Mouse (Mus musculus): ENCODE results near the gene Hs6st1. TPM values are rescaled to one million over a fixed set of nuclear protein-coding genes. Genes with fewer than 3 reads are reported as not detected.
"Not testable (repeated sequence)": the region's sequence is repeated elsewhere in the genome, so short reads cannot be mapped to it uniquely, and the experiment has no call there.

Hs6st1 gene
- polyA plus RNA-seq (2015; fragmentation: Nextera tagmentation; extraction: Ambion mirVana), result 4.6 and 6.1 TPM in 2 replicates

DNA sequence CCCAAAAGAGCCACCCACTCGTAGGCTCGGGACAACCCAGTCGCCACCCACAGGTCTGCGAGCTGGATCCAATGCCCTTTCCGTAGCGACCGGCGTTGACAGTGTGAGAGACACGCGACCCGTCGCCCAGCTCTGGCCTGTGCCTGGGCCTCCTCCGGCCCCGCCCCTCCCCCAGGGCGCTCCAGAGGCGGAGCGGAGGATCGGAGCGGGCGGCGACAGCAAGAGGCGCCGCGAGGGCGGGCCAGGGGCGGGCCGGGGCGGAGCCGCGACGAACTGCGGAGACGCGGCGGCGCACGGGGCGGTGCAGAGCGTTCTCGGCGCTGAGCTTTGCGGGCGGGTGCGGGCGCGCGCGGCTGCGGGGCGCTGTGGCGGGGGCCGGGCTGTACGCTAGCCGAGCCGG lies at the start of gene Hs6st1:
Hs6st1 (plus strand) TSS at position 325 of the 400 bp plus-strand sequence.
- Histone ChIP-seq H3K36me3 (peaks cover 30% of the 10 kb centered on the region), H3K4me1 (replicated peaks) (peaks cover 87% of the 10 kb centered on the region), H3K27me3 (no peaks in the 10 kb centered on the region), H3K27ac (peak within 1 kb of the TSS; percentile 90), H3K4me3 (replicated peaks) (peak within 1 kb of the TSS; percentile 97), H3K9me3 (replicated peaks) (no peaks in the 10 kb centered on the region), H3K4me2 (peak within 1 kb of the TSS; percentile 86), H3K9ac (peak within 1 kb of the TSS; percentile 99)
- WGBS (ENCODE audit: insufficient replicate concordance), result 1% methylated on average over 47 of the region's 55 CpGs
- ATAC-seq (ENCODE audit: low read depth), result peak; percentile 90
- peak; percentile 92 for DNase-seq

DNA sequence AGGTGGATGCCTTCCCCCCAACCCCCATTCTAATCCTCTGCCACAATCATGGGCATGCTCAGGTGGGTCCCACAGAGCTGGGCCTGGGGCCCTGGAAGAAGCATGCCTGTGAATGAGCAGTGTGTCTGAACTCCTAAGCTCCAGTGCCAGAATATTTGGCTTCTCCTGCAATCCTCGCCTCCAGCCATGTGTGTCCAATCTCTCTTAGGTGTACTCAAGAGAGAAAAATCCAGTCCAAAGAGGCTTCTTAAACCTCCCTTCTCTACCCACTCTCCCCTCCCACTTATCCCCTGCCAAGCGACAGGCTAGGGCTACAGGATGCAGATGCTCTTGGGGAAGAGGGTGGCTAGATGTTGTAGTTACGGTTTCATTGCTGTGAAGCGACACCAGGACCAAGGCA lies 49.6 kb upstream of the Hs6st1 start:
- H3K27ac ChIP-seq, result no peak overlapping the region
- no peaks in the 10 kb centered on the region; the same call in 1 of the 2 replicates for H3K4me1 ChIP-seq (replicated peaks)
- no peak for DNase-seq
- no peaks in the 10 kb centered on the region for H3K36me3 ChIP-seq
- H3K4me2 ChIP-seq, result no peak overlapping the region
- no peak overlapping the region for H3K9ac ChIP-seq
- no peaks in the 10 kb centered on the region for H3K9me3 ChIP-seq (replicated peaks)
- no peaks in the 10 kb centered on the region for H3K27me3 ChIP-seq
- ATAC-seq (ENCODE audit: low read depth), result no peak
- H3K4me3 ChIP-seq (replicated peaks), result no peak overlapping the region
- WGBS (ENCODE audit: insufficient replicate concordance), result 62% methylated on average over 4 of the region's 4 CpGs

GRCm38 (mm10) chr1:36019161-36019560 lies 49.0 kb upstream of the Hs6st1 start:
- ATAC-seq (ENCODE audit: low read depth) (no peak), DNase-seq (no peak)
- no peaks in the 10 kb centered on the region for H3K27me3 ChIP-seq
- H3K27ac ChIP-seq, result no peak overlapping the region
- H3K4me1 ChIP-seq (replicated peaks), result no peaks in the 10 kb centered on the region
- no peak overlapping the region for H3K4me3 ChIP-seq (replicated peaks)
- H3K9me3 ChIP-seq (replicated peaks), result no peaks in the 10 kb centered on the region
- WGBS (ENCODE audit: insufficient replicate concordance), result 78% methylated on average over 2 of the region's 2 CpGs
- H3K9ac ChIP-seq, result no peak overlapping the region
- no peak overlapping the region for H3K4me2 ChIP-seq
- H3K36me3 ChIP-seq, result no peaks in the 10 kb centered on the region

DNA sequence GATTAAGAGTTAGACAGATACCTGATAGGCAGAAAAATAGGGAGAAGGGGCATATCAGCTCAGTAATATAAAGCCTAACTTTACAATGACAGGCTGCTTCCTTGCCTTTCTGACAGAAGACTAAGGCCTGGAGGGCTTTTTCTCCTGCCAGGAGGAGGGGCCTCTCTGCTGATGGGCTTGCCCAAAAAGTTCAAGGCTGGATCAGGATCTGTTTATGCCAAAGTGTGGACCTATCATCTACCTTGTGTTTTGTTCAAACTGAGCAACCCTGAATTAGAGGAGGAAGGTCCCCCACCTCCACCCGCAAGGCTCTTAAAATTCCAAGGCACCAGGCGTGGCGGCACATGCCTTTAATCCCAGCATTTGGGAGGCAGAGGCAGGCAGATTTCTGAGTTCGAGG lies 47.9 kb upstream of the Hs6st1 start:
- Histone ChIP-seq H3K9ac (no peak overlapping the region), H3K9me3 (replicated peaks) (no peaks in the 10 kb centered on the region), H3K27ac (no peak overlapping the region), H3K27me3 (no peaks in the 10 kb centered on the region), H3K36me3 (no peaks in the 10 kb centered on the region), H3K4me1 (replicated peaks) (no peaks in the 10 kb centered on the region), H3K4me2 (no peak overlapping the region), H3K4me3 (replicated peaks) (no peak overlapping the region)
- ATAC-seq (ENCODE audit: low read depth) (no peak), DNase-seq (no peak)
- WGBS (ENCODE audit: insufficient replicate concordance), result 82% methylated on average over 4 of the region's 4 CpGs

- DNase-seq (no peak), ATAC-seq (ENCODE audit: low read depth) (no peak)
- no peak overlapping the region for H3K9ac ChIP-seq
- H3K4me2 ChIP-seq, result no peak overlapping the region
- WGBS (ENCODE audit: insufficient replicate concordance), result 40% methylated on average over 10 of the region's 10 CpGs
- H3K27ac ChIP-seq, result no peak overlapping the region
- H3K27me3 ChIP-seq, result no peaks in the 10 kb centered on the region
- H3K4me1 ChIP-seq (replicated peaks), result no peaks in the 10 kb centered on the region
- H3K36me3 ChIP-seq, result no peaks in the 10 kb centered on the region
- H3K4me3 ChIP-seq (replicated peaks), result no peak overlapping the region
- H3K9me3 ChIP-seq (replicated peaks), result 0 out of 2 replicates have a peak, but pooled peaks cover 5% of the 10 kb centered on the region
Measured at GRCm38 (mm10) chr1:36030421-36030821, 37.8 kb upstream of the Hs6st1 start.

- ATAC-seq (ENCODE audit: low read depth) (no peak), DNase-seq (no peak)
- no peaks in the 10 kb centered on the region for H3K27me3 ChIP-seq
- 69% methylated on average over 8 of the region's 8 CpGs for WGBS (ENCODE audit: insufficient replicate concordance)
- H3K9me3 ChIP-seq (replicated peaks), result 0 out of 2 replicates have a peak, but pooled peaks cover 5% of the 10 kb centered on the region
- no peak overlapping the region for H3K4me2 ChIP-seq
- H3K4me3 ChIP-seq (replicated peaks), result no peak overlapping the region
- H3K27ac ChIP-seq, result no peak overlapping the region
- no peaks in the 10 kb centered on the region for H3K4me1 ChIP-seq (replicated peaks)
- H3K9ac ChIP-seq, result no peak overlapping the region
- no peaks in the 10 kb centered on the region for H3K36me3 ChIP-seq
Measured at GRCm38 (mm10) chr1:36038769-36039168, 29.4 kb upstream of the Hs6st1 start.

- whole genome bisulfite sequencing (ENCODE audit: insufficient replicate concordance), result 63% methylated on average over 3 of the region's 3 CpGs
- Histone ChIP-seq H3K4me1 (replicated peaks) (no peaks in the 10 kb centered on the region), H3K9me3 (replicated peaks) (0 out of 2 replicates have a peak, but pooled peaks cover 6% of the 10 kb centered on the region), H3K36me3 (no peaks in the 10 kb centered on the region), H3K9ac (no peak overlapping the region), H3K27ac (no peak overlapping the region), H3K27me3 (no peaks in the 10 kb centered on the region), H3K4me2 (no peak overlapping the region), H3K4me3 (replicated peaks) (no peak overlapping the region)
- DNase-seq (no peak), ATAC-seq (ENCODE audit: low read depth) (no peak)
Measured at GRCm38 (mm10) chr1:36042072-36042471, 26.1 kb upstream of the Hs6st1 start.

- not testable (repeated sequence) for DNase-seq; H3K27me3 ChIP-seq; H3K4me2 ChIP-seq; H3K9me3 ChIP-seq (replicated peaks); H3K36me3 ChIP-seq; H3K9ac ChIP-seq; ATAC-seq (ENCODE audit: low read depth); H3K4me1 ChIP-seq (replicated peaks); H3K27ac ChIP-seq; H3K4me3 ChIP-seq (replicated peaks)
- 70% methylated on average over 5 of the region's 5 CpGs for WGBS (ENCODE audit: insufficient replicate concordance)
Measured at GRCm38 (mm10) chr1:36043793-36044192, 24.4 kb upstream of the Hs6st1 start.

DNA sequence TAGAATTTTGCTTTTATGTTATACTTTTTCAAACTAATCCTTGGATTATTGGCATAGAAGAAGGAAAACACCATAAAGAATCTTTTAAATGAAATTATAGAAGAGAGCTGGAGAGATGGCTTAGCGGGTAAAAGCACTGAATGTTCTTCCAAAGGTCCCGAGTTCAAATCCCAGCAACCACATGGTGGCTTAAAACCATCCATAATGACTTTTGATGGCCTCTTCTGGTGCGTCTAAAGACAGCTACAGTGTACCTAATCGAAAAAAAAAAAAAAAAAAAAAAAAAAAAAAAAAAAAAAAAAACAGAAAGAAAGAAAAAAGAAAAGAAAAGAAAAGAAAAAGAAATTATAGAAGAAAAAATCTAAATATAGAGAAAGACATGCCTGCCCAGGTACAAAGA lies 23.9 kb upstream of the Hs6st1 start:
- Histone ChIP-seq H3K4me1 (replicated peaks) (no peaks in the 10 kb centered on the region), H3K27me3 (no peaks in the 10 kb centered on the region), H3K36me3 (no peaks in the 10 kb centered on the region), H3K9ac (no peak overlapping the region), H3K27ac (no peak overlapping the region), H3K4me2 (no peak overlapping the region), H3K9me3 (replicated peaks) (0 out of 2 replicates have a peak, but pooled peaks cover 6% of the 10 kb centered on the region), H3K4me3 (replicated peaks) (no peak overlapping the region)
- no peak for DNase-seq
- no peak for ATAC-seq (ENCODE audit: low read depth)
- 67% methylated on average over 4 of the region's 4 CpGs for WGBS (ENCODE audit: insufficient replicate concordance)

DNA sequence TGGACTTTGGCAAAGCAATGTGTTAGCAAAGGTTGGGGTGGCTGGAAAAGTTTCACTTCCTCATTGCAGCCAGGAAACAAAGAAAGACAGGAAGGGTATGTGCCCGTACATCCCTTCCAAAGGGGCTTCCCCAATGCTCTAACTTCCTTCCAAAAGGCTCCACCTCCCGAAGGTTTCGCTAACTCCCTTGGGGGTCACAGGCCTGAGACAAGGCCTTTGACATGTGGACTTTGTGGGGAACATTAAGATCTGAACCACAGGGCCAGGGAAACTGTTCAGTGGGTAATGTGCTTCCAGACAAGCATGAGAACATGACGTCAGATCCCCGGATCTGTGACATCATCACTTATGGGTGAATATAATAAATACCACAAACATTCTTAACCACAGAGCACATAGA lies 15.5 kb upstream of the Hs6st1 start:
- Histone ChIP-seq H3K4me1 (replicated peaks) (peaks cover 28% of the 10 kb centered on the region), H3K9ac (no peak overlapping the region), H3K27me3 (no peaks in the 10 kb centered on the region), H3K9me3 (replicated peaks) (no peaks in the 10 kb centered on the region), H3K36me3 (no peaks in the 10 kb centered on the region), H3K4me3 (replicated peaks) (no peak overlapping the region), H3K27ac (peak overlapping the region; percentile 23; the same call in 1 of the 2 replicates), H3K4me2 (no peak overlapping the region)
- WGBS (ENCODE audit: insufficient replicate concordance), result 61% methylated on average over 5 of the region's 5 CpGs
- ATAC-seq (ENCODE audit: low read depth) (no peak), DNase-seq (no peak)

GRCm38 (mm10) chr1:36053566-36053965 lies 14.6 kb upstream of the Hs6st1 start:
- no peak overlapping the region for H3K9ac ChIP-seq
- DNase-seq, result no peak
- no peaks in the 10 kb centered on the region for H3K9me3 ChIP-seq (replicated peaks)
- H3K36me3 ChIP-seq, result no peaks in the 10 kb centered on the region
- no peaks in the 10 kb centered on the region for H3K27me3 ChIP-seq
- no peak for ATAC-seq (ENCODE audit: low read depth)
- WGBS (ENCODE audit: insufficient replicate concordance), result 78% methylated on average over 2 of the region's 2 CpGs
- H3K4me2 ChIP-seq, result no peak overlapping the region
- H3K4me1 ChIP-seq (replicated peaks), result peaks cover 28% of the 10 kb centered on the region
- H3K27ac ChIP-seq, result no peak overlapping the region
- H3K4me3 ChIP-seq (replicated peaks), result no peak overlapping the region

GRCm38 (mm10) chr1:36054182-36054966 lies 13.8 kb upstream of the Hs6st1 start:
- ATAC-seq (ENCODE audit: low read depth), result peak; percentile 90
- no peak for DNase-seq
- Histone ChIP-seq H3K4me2 (0 out of 2 replicates have a peak overlapping the region, but pooled peaks have one; percentile 4), H3K27ac (peak overlapping the region; percentile 55), H3K9me3 (replicated peaks) (no peaks in the 10 kb centered on the region), H3K4me1 (replicated peaks) (peaks cover 28% of the 10 kb centered on the region), H3K4me3 (replicated peaks) (no peak overlapping the region), H3K27me3 (no peaks in the 10 kb centered on the region), H3K9ac (no peak overlapping the region), H3K36me3 (no peaks in the 10 kb centered on the region)
- WGBS (ENCODE audit: insufficient replicate concordance), result 19% methylated on average over 9 of the region's 9 CpGs
